Mouse (Mus musculus): ENCODE measurements around the gene Slc1a2. TPM values are rescaled to one million over a fixed set of nuclear protein-coding genes. Genes with fewer than 3 reads are reported as not detected.

The Slc1a2 gene
- total and polyA plus RNA-seq, 2 experiments from 2014 or later, result 18.4 to 82.0 TPM

DNA sequence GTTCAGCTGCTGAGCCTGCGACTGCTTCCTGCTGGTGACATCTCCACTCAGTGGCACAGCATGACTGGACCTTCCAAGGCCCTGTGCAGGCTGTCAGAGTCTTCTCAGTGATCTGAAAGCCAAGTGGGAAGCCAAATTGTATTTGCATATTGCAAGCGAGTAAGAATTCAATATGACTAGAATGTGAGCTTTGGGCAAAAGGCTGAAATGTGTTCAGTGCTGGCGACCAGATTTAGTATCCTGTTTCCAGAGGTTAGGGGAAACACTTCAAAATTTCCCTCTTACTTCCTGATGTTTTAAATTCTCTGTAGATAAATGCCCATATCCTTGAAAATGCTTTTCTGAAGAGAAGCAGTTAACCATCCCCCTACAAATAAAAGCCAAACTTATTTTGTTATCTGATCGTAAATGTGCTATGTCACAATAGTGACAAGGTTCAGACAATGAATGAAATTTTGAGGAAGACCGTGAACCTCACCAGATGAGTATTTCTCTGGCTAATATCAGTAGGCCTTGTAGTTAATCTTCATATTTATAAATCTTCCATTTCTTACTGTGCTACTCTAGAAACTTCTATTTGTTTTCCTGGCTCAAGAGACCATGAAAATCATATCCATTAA lies 98.9 kb downstream of the Slc1a2 start:
- no peak for TF ChIP-seq CTCF (IDR thresholded peaks at IDR 0.05; ENCODE audit: low read depth)
- DNase-seq (no peak), ATAC-seq (no peak)
- H3K27ac ChIP-seq (ENCODE audit: low read depth, low read length), result no peak overlapping the region
- no peaks in the 10 kb centered on the region for H3K9me3 ChIP-seq (ENCODE audit: low read length)
- no peaks in the 10 kb centered on the region for H3K27me3 ChIP-seq (ENCODE audit: insufficient read depth, low read length)
- H3K4me2 ChIP-seq (ENCODE audit: low read depth), result no peak overlapping the region
- no peaks in the 10 kb centered on the region for H3K4me1 ChIP-seq (ENCODE audit: insufficient read depth)
- H3K4me3 ChIP-seq (ENCODE audit: low read depth, low read length), result no peak overlapping the region
- no peak overlapping the region for H3K9ac ChIP-seq
- 85% methylated on average over 5 of the region's 5 CpGs for WGBS
- H3K36me3 ChIP-seq (ENCODE audit: insufficient read depth), result peaks cover 6% of the 10 kb centered on the region; the same call in 1 of the 2 replicates

DNA sequence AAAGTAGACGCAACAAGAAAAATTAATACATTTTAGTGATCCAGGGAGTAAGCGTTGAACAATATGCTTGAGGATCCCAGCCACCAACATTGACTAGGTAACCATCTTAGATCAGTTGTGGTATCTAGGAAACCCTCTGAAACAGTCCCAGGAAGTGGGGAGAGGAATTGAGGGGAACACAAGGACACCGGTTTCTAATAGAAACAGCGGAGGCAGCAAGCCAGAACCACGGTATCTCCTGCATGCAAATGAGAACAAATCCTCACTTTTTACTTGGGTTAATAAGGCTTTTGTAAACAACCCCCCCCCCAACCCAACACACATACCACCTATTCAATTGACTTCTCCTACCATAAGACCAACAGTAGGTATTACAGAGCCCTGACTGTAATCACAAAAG lies 101.0 kb downstream of the Slc1a2 start:
- TF ChIP-seq CTCF (IDR thresholded peaks at IDR 0.05; ENCODE audit: low read depth), result no peak
- Histone ChIP-seq H3K9ac (no peak overlapping the region), H3K9me3 (ENCODE audit: low read length) (no peaks in the 10 kb centered on the region), H3K36me3 (ENCODE audit: insufficient read depth) (peaks cover 8% of the 10 kb centered on the region; the same call in 1 of the 2 replicates), H3K4me2 (ENCODE audit: low read depth) (no peak overlapping the region), H3K27me3 (ENCODE audit: insufficient read depth, low read length) (no peaks in the 10 kb centered on the region), H3K4me3 (ENCODE audit: low read depth, low read length) (no peak overlapping the region), H3K27ac (ENCODE audit: low read depth, low read length) (no peak overlapping the region), H3K4me1 (ENCODE audit: insufficient read depth) (no peaks in the 10 kb centered on the region)
- 79% methylated on average over 5 of the region's 5 CpGs for WGBS
- DNase-seq (no peak), ATAC-seq (no peak)

DNA sequence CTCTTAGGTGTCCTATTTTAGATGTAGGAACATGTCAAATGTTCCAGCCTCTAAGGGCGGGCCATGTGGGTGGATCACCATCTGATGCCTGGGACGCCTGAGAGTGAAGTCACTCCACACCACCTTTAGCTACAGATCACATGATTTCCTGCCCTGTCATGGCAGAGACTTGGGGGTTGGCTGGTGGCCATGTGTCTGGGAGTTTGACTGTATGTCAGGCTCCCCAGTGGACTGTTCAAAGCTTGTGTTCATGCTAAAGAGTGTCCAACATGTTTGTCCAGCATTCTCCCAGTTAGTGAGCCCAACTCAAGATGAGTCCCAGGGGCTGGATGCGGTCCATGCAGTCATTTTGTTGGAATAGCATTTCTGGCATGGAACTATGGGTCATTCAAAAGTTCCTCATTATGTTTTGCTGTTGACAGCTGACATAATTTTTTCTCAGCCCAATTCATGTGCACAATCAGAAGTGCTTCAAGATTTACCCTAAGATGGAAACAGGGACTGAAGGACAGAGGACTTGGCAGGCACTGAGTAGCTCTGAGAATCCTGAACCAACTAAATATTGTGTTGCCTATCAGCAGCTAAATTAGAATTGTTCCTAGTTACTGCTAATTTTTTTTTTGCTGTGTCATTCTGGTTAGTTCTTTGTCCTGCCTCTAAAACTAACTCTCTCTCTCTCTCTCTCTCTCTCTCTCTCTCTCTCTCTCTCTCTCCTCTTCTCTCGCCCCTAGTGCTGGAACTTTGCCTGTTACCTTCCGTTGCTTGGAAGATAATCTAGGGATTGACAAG lies 102.0 kb downstream of the Slc1a2 start:
- peaks cover 8% of the 10 kb centered on the region; the same call in 1 of the 2 replicates for H3K36me3 ChIP-seq (ENCODE audit: insufficient read depth)
- WGBS, result 76% methylated on average over 5 of the region's 5 CpGs
- no peaks in the 10 kb centered on the region for H3K9me3 ChIP-seq (ENCODE audit: low read length)
- H3K4me3 ChIP-seq (ENCODE audit: low read depth, low read length), result no peak overlapping the region
- no peak for TF ChIP-seq CTCF (IDR thresholded peaks at IDR 0.05; ENCODE audit: low read depth)
- no peak overlapping the region for H3K4me2 ChIP-seq (ENCODE audit: low read depth)
- H3K27ac ChIP-seq (ENCODE audit: low read depth, low read length), result no peak overlapping the region
- no peaks in the 10 kb centered on the region for H3K4me1 ChIP-seq (ENCODE audit: insufficient read depth)
- no peak for DNase-seq
- no peaks in the 10 kb centered on the region for H3K27me3 ChIP-seq (ENCODE audit: insufficient read depth, low read length)
- no peak for ATAC-seq
- H3K9ac ChIP-seq, result no peak overlapping the region

DNA sequence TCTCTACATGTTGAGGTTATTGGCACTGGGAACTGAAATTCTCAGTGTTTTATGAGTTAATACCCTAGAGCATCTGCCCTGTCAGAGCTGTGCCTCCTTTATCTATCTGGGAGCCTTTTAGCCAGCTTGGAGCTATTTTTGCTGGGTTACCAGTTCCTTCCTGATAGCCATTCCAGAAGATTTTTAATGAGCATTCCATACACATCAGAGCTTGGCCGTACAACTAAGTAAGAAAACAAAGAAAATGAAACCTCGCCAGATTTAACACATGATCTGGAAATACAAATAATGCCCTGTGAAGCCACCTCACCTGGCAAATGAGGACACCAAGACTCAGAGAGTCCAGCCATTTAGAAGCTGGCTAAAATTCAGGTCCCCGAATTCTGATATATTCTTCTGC lies 104.7 kb downstream of the Slc1a2 start:
- no peak for TF ChIP-seq CTCF (IDR thresholded peaks at IDR 0.05; ENCODE audit: low read depth)
- ATAC-seq (no peak), DNase-seq (no peak)
- 0 out of 2 replicates have a peak, but pooled peaks cover 5% of the 10 kb centered on the region for H3K36me3 ChIP-seq (ENCODE audit: insufficient read depth)
- no peak overlapping the region for H3K9ac ChIP-seq
- WGBS, result 78% methylated on average over 3 of the region's 3 CpGs
- no peaks in the 10 kb centered on the region for H3K9me3 ChIP-seq (ENCODE audit: low read length)
- no peak overlapping the region for H3K4me2 ChIP-seq (ENCODE audit: low read depth)
- no peaks in the 10 kb centered on the region for H3K4me1 ChIP-seq (ENCODE audit: insufficient read depth)
- no peak overlapping the region for H3K27ac ChIP-seq (ENCODE audit: low read depth, low read length)
- no peak overlapping the region for H3K4me3 ChIP-seq (ENCODE audit: low read depth, low read length)
- H3K27me3 ChIP-seq (ENCODE audit: insufficient read depth, low read length), result no peaks in the 10 kb centered on the region

DNA sequence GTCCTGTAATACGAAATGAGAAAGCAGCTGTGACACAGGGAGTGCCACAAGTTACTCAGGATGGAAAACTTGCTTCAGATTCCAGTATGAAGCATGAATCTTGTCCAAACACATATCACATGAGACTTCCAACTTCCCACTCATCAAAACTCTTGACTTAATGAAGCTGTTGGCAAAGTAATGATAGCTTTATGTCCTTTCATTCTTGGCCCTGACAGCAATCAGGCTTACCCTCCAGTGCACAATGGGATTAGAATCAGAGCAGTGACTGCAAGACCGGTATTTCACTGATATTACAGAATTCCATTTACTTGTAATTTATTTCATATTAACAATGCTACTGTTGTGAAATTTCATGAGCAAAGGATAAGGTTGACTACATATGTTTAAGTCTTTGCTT lies 105.5 kb downstream of the Slc1a2 start:
- 74% methylated on average over 2 of the region's 2 CpGs for WGBS
- no peak overlapping the region for H3K4me2 ChIP-seq (ENCODE audit: low read depth)
- no peaks in the 10 kb centered on the region for H3K27me3 ChIP-seq (ENCODE audit: insufficient read depth, low read length)
- no peaks in the 10 kb centered on the region for H3K9me3 ChIP-seq (ENCODE audit: low read length)
- H3K36me3 ChIP-seq (ENCODE audit: insufficient read depth), result 0 out of 2 replicates have a peak, but pooled peaks cover 5% of the 10 kb centered on the region
- no peaks in the 10 kb centered on the region for H3K4me1 ChIP-seq (ENCODE audit: insufficient read depth)
- no peak for TF ChIP-seq CTCF (IDR thresholded peaks at IDR 0.05; ENCODE audit: low read depth)
- no peak overlapping the region for H3K9ac ChIP-seq
- no peak overlapping the region for H3K27ac ChIP-seq (ENCODE audit: low read depth, low read length)
- ATAC-seq (no peak), DNase-seq (no peak)
- no peak overlapping the region for H3K4me3 ChIP-seq (ENCODE audit: low read depth, low read length)

DNA sequence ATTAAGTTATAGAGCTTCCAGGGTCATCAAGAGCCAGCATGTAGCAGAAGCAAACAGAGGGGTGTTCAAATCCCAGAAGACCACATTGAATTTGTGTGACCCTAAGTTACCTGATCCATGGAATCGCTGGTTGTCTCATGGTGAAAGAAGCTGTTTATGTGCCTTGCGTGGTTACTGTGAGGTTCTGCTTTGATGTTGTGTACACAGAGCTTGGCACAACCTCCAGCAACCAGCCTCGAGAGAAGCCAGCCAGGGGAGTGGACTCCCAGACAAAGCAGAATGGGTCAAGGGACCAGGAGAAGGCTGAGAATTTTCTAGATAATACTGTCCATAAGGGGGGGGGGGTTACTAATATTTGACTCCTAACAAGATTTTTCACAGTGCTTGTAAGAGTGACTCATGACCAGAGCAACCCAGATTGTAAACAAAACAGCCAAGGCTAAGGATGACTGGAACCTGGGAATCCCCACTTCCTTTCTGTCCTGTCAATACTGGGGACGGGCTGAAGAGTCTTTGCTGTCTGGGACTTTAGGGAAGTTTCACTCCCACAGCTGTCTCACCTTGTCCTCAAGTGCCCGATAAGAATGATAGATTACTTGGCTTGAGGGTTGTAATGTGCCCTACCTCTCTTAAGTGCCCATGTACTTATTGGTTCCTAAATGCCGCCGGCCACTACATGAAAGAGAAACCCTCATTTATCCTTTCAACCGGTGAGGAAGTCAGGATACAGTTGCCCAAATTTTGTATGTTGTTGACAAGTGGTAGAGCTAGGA lies 106.3 kb downstream of the Slc1a2 start:
- DNase-seq, result no peak
- no peak for TF ChIP-seq CTCF (IDR thresholded peaks at IDR 0.05; ENCODE audit: low read depth)
- H3K4me3 ChIP-seq (ENCODE audit: low read depth, low read length), result no peak overlapping the region
- H3K27me3 ChIP-seq (ENCODE audit: insufficient read depth, low read length), result no peaks in the 10 kb centered on the region
- no peaks in the 10 kb centered on the region for H3K9me3 ChIP-seq (ENCODE audit: low read length)
- no peak for ATAC-seq
- no peak overlapping the region for H3K9ac ChIP-seq
- H3K4me2 ChIP-seq (ENCODE audit: low read depth), result no peak overlapping the region
- no peaks in the 10 kb centered on the region for H3K4me1 ChIP-seq (ENCODE audit: insufficient read depth)
- WGBS, result 91% methylated on average over 8 of the region's 8 CpGs
- no peak overlapping the region for H3K27ac ChIP-seq (ENCODE audit: low read depth, low read length)
- H3K36me3 ChIP-seq (ENCODE audit: insufficient read depth), result 0 out of 2 replicates have a peak, but pooled peaks cover 5% of the 10 kb centered on the region

All from forebrain, postnatal 0 days (tissue).